Mouse (Mus musculus) gastrocnemius, adult 8-10 months (tissue): Measurements from ENCODE around the gene Gtsf1l. TPM values are rescaled to one million over a fixed set of nuclear protein-coding genes. Genes with fewer than 3 reads are reported as not detected.
"Not testable (repeated sequence)": the region's sequence is repeated elsewhere in the genome, so short reads cannot be mapped to it uniquely, and the experiment has no call there.

ENCODE experiments used
- DNase-seq, 2 experiments: peaks; one replicate each; pipeline ENCODE4 v3.0.0; 2022; ENCODE audit warnings: low spot score in 2 of 2
- total RNA-seq, 4 experiments: library from RNA; stranded (reverse); gene quantifications; 2 replicates each; pipeline ENCODE4 v1.2.4; 2022

The Gtsf1l gene
- total RNA-seq, 4 experiments from 2014 or later = not detected

- DNase-seq = no peak
Measured at GRCm38 (mm10) chr2:163086561-163086960, 1.1 kb downstream of the Gtsf1l start.

- no peak for DNase-seq
Measured at GRCm38 (mm10) chr2:163085047-163085446, 2.6 kb downstream of the Gtsf1l start.

- DNase-seq = no peak
Measured at GRCm38 (mm10) chr2:163084519-163084918, 3.1 kb downstream of the Gtsf1l start.

DNA sequence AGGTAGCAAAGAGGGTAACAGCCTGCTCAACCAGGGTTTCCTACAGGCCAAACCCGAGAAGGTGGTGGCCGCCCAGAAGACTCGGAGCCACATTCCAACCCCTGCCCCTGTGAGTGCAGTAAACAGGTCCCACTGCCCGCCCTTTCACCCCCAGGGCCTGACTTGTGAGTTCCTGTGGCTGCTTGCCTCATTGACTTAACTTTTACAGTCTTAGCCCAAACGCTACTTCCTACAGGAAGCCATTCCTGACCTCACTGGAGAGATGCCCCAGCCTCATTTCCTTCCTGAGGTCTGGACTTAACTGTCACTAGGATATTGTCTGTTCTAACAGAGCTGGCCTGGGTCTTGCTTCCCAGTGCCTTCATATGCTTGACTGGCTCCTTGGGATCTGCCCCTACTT is 5.1 kb downstream of the Gtsf1l start:
- DNase-seq = no peak

DNA sequence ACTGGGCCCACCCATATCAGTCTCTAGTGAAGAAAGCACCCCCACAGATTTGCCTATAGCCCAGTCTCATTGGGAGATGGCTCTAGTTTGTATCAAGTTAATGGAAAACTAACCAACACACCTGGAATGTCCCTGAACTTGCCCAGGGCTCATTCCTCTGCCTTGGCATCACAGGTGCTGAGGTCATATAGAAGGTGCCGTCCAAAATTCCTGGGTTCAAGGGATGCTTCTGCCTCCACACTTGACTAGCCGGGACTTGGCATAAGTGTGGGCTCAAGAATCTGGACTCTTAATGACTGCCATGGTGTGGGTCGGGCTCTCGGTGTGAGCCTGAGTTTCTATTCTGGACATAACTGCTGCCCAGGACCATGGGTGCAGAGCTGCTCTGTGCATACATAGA is 8.6 kb downstream of the Gtsf1l start:
- no peak for DNase-seq

DNA sequence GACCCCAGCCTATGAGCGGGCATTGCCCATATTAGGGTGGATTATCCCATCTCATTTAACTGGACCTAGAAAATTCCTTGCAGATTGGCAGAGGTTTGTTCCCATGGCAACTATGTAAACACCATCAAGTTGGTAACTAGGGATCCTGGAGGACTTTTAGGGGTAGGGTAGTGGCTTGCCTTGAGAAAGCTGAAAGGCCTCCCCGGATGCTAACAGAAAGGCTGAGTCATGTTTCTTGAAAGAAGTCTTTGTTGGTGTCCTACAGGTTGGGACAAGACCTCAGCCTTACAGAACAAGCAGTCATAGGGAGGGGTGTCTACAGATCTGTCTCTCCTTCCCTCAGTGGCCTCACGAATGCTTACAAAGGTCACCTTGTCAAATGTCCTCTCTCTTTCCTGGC is 12.4 kb downstream of the Gtsf1l start:
- DNase-seq = no peak

- no peak for DNase-seq
Measured at GRCm38 (mm10) chr2:163074808-163075207, 12.8 kb downstream of the Gtsf1l start.

DNA sequence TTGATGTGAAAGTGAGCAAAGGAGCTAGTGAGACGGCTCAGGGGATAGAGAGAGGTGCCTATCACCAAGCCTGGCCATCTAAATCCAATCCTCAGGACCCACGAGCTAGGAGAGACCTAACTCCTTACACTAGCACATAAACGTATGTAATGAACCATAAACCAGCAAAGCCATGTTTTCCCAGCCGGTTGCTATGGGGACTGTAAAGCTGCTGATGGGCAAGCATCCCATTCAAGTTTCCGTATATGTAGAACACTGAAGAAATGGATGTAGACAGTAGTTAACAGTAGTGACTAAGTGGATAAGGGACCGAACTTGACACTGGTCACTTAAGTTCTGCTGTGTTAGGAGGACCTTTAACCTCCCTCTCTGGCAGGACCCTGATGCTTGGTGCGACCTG is 13.6 kb downstream of the Gtsf1l start:
- no peak for DNase-seq

DNA sequence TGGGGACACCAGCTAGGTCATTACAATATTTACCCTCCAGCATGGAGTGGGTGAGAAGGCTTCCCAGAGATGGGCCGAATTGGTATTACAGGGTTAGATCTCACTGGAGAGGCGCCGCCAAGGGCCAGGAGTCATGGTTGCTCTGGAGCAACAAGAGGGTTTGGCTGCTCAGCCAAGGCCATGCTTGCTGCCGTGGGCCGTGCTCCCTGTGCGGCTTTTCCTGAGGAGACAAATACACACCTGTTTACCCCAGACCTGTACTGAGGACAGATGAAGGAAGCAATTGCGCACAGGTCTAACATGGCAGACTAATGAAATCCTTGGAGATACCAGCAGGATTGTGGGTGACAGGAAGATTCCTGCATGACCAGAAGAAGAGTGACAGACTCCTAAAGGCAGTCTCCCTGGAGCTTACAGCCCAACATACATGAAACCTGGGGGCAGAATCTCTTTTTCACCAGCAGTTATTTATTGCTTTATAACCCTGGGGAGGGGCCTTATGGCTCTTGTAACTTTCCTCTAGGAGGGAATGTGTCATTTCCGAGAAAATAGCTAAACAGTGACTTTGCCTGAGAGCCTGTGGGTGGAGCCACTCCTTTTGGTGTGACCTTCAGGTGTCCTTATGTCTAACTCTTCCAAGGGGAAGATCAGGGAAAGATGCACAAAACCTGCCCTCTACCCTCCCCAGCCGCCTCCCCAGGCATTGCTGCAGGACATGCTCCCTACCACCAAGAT is 14.5 kb downstream of the Gtsf1l start:
- DNase-seq = no peak

DNA sequence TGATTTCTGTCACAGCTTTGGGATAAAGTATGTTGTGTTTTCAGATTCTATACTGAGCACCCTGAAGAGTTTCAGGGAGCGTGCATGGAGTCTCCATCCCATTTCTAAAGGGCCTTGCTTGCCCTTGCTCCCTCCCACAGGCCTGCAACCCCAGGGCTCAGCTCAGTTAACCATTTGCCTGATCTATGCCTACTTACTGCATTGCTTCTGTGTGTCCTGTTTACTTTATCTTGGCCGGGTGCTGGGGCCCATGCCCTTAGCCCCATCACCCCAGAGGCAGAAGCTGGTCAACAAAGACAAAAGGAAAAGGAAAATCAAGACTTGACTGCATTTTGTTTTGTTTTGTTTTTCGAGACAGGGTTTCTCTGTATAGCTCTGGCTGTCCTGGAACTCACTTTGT is 16.1 kb downstream of the Gtsf1l start:
- no peak for DNase-seq

DNA sequence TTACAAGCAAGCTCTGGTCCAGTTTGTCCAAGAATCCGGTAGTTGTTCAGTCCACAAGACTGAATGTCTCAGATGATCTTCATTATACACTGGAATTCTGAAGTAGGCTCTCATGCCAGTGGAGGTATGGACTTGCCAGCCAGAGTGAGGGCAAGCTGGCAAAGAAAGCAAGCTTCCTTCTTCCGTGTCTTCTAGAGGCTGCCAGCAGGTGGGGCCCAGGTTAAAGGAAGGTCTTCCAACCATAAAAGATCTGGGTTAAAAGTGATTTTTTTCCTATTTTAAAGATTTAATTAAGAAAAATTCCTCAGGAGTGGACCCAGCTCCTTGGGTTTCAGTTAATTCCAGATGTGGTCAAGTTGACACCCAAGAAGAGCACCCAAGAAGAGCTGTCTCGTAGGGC is 17.4 kb downstream of the Gtsf1l start:
- DNase-seq = no peak

- no peak for DNase-seq
Measured at GRCm38 (mm10) chr2:163067233-163067632, 20.4 kb downstream of the Gtsf1l start.

DNA sequence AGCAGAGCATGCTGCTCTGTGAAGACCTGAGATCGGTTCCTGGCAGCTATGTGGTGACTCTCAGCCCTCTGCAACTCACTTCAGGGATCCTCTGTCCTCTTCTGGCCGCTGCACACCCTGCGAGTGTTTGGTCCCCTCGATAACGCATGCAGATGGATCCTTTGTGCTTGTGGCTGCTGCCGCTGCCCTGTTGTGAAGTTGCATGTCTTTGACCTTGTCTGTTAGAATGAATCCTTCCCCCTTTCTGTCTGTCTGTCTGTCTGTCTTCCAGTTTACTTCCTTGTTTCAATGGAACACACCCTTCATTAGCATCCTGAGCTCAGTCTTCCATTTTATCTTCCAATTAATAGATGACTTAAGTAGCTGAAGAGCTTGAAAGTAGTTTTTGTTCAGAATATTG is 21.3 kb downstream of the Gtsf1l start:
- DNase-seq = no peak

GRCm38 (mm10) chr2:163062119-163062508 is 25.5 kb downstream of the Gtsf1l start:
- DNase-seq = no peak

- DNase-seq = no peak
Measured at GRCm38 (mm10) chr2:163061203-163062118, 26.2 kb downstream of the Gtsf1l start.

- DNase-seq = no peak
Measured at GRCm38 (mm10) chr2:163060630-163061029, 27.0 kb downstream of the Gtsf1l start.

GRCm38 (mm10) chr2:163058981-163059380 is 28.7 kb downstream of the Gtsf1l start:
- not testable (repeated sequence) for DNase-seq

- DNase-seq = no peak
Measured at GRCm38 (mm10) chr2:163056584-163056983, 31.1 kb downstream of the Gtsf1l start.

- no peak for DNase-seq
Measured at GRCm38 (mm10) chr2:163055715-163056114, 31.9 kb downstream of the Gtsf1l start.

GRCm38 (mm10) chr2:163054891-163055494 is 32.7 kb downstream of the Gtsf1l start:
- no peak for DNase-seq

GRCm38 (mm10) chr2:163054335-163054840 is 33.3 kb downstream of the Gtsf1l start, which contains the start of gene Mybl2:
Gene Mybl2 (plus strand): TSS chr2:163054687.
- DNase-seq = peak; percentile 81 to 86

DNA sequence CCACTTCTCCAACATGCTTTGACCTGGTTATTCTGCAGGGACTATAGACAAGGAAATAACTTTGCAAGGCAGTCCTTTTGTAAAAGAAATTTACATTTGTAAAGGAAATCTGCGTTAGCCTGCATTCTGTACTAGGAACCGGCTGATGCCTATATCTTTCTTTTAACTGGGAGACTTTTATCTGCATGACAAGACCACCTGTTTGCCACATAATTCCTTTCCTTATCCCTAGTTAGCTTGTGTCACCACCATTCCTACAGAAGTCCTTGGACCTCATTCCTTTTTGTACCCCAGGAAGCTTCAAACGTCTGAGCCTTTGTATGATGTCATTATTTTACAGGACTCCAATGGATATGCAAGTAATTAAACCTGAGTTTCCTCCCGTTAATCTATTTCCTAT is 34.8 kb downstream of the Gtsf1l start:
- DNase-seq = no peak
